Comparison of ENCODE assay signal across 1 mouse cellular context in genomic region chr7:16297616-16298015, GRCm38 (mm10).
TF ChIP-seq lines count a peak whose summit lies in the region.

No protein-coding gene starts in this region.

TF ChIP-seq in MEL, 35 proteins besides CTCF, POLR2A, EP300 and RAD21 (continued from another document):
- no peak for TF ChIP-seq HCFC1 (IDR thresholded peaks at IDR 0.05; ENCODE audit: low read depth, low read length)
- no peak for TF ChIP-seq TAL1 (IDR thresholded peaks at IDR 0.05; ENCODE audit: low read length)
- TF ChIP-seq TCF12 (IDR thresholded peaks at IDR 0.05; ENCODE audit: low read depth, low read length): no peak
- TF ChIP-seq MEF2A (IDR thresholded peaks at IDR 0.05; ENCODE audit: extremely low read depth, insufficient replicate concordance, low read depth, low read length, poor library complexity, severe bottlenecking): no peak
- no peak for TF ChIP-seq MAFK (IDR thresholded peaks at IDR 0.05; ENCODE audit: borderline replicate concordance, low read depth, low read length)
- TF ChIP-seq ETS1 (IDR thresholded peaks at IDR 0.05; ENCODE audit: low read depth, low read length): no peak
- no peak for TF ChIP-seq RCOR1 (IDR thresholded peaks at IDR 0.05; ENCODE audit: low read depth, low read length)
- TF ChIP-seq ZC3H11A (IDR thresholded peaks at IDR 0.05; ENCODE audit: low read depth, low read length): no peak
- no peak for TF ChIP-seq GATA1 (IDR thresholded peaks at IDR 0.05; ENCODE audit: low read depth, low read length)
- TF ChIP-seq E2F4 (IDR thresholded peaks at IDR 0.05; ENCODE audit: borderline replicate concordance, low read depth, low read length): no peak
- TF ChIP-seq MYC (IDR thresholded peaks at IDR 0.05; ENCODE audit: low read depth, low read length): no peak
- no peak for TF ChIP-seq ZKSCAN1 (IDR thresholded peaks at IDR 0.05; ENCODE audit: low read depth, low read length)
- no peak for TF ChIP-seq USF2 (IDR thresholded peaks at IDR 0.05; ENCODE audit: borderline replicate concordance in 1 of 2, insufficient read depth in 1 of 2, low read depth in 1 of 2, low read length in 2 of 2)
